13 mouse cellular contexts compared by ENCODE assay signal in genomic region chr13:10455323-10455722, GRCm38 (mm10).
DNase-seq lines count a peak whose midpoint lies in the region; ATAC-seq and TF ChIP-seq lines count a peak whose summit lies in the region.
"Had no signal": no experiment of that assay in that cellular context is flagged by ENCODE, and none has a peak within 500 bp of the region (broad histone marks: within the 10 kb centered on the region; RNA-seq: fewer than 3 reads in every experiment).

No protein-coding gene starts in this region.

- no peak overlapping the region for H3K4me2 ChIP-seq in hindbrain, postnatal 0 days (ENCODE audit: low read depth, low read length)
- H3K4me2 ChIP-seq in hindbrain, embryonic 11.5 days (replicated peaks; ENCODE audit: low read depth, low read length): no peak overlapping the region
- H3K4me2 ChIP-seq in lung, embryonic 14.5 days: no peak overlapping the region
- H3K4me2 ChIP-seq in liver, postnatal 0 days (ENCODE audit: low read depth, low read length): no peak overlapping the region
- H3K4me2 ChIP-seq: lung, embryonic 15.5 days had no signal

- peak; percentile 39 for TF ChIP-seq CTCF in hindbrain, postnatal 0 days (IDR thresholded peaks at IDR 0.05; ENCODE audit: low read depth)
- peak; percentile 39 for TF ChIP-seq CTCF in lung, embryonic 14.5 days (IDR thresholded peaks at IDR 0.05; ENCODE audit: low read depth)
- TF ChIP-seq CTCF in ES-Bruce4 (IDR thresholded peaks at IDR 0.05; ENCODE audit: low read depth, low read length): peak; percentile 20
- peak; percentile 39 for TF ChIP-seq CTCF in liver, postnatal 0 days (IDR thresholded peaks at IDR 0.05; ENCODE audit: low read depth)

- no peak for DNase-seq in hindbrain, postnatal 0 days (ENCODE audit: low spot score)
- DNase-seq in hindbrain, embryonic 11.5 days (ENCODE audit: low spot score): no peak
- DNase-seq in lung, embryonic 14.5 days: no peak
- no peak for DNase-seq in lung, adult 18-20 months
- DNase-seq in liver, postnatal 0 days: no peak
- DNase-seq in right cerebral cortex, postnatal 10 days (ENCODE audit: low spot score in 2 of 2): no peak
- no peak for DNase-seq in adrenal gland, adult 18-20 months (ENCODE audit: low spot score in 2 of 2)
- DNase-seq: cerebellum, adult 8-10 months; embryo, embryonic 11 days had no signal

- no peak overlapping the region for H3K4me3 ChIP-seq in hindbrain, postnatal 0 days (ENCODE audit: low read length)
- H3K4me3 ChIP-seq in hindbrain, embryonic 11.5 days (ENCODE audit: low read depth, low read length): no peak overlapping the region
- no peak overlapping the region for H3K4me3 ChIP-seq in lung, embryonic 14.5 days (ENCODE audit: low read depth, low read length)
- H3K4me3 ChIP-seq in ES-Bruce4 (ENCODE audit: low read depth, low read length): no peak overlapping the region
- H3K4me3 ChIP-seq in liver, postnatal 0 days (ENCODE audit: low read depth, low read length): no peak overlapping the region
- H3K4me3 ChIP-seq: erythroblast, embryonic 14.5 days; lung, embryonic 15.5 days had no signal

- no peak overlapping the region for H3K9ac ChIP-seq in hindbrain, postnatal 0 days (replicated peaks; ENCODE audit: low read length)
- H3K9ac ChIP-seq in hindbrain, embryonic 11.5 days (ENCODE audit: low read depth, low read length): no peak overlapping the region
- H3K9ac ChIP-seq in lung, embryonic 14.5 days: no peak overlapping the region
- H3K9ac ChIP-seq in ES-Bruce4 (ENCODE audit: low read depth, poor library complexity, severe bottlenecking): no peak overlapping the region
- H3K9ac ChIP-seq in liver, postnatal 0 days (replicated peaks): no peak overlapping the region
- H3K9ac ChIP-seq: lung, embryonic 15.5 days had no signal

- no peaks in the 10 kb centered on the region for H3K36me3 ChIP-seq in hindbrain, postnatal 0 days (ENCODE audit: insufficient read depth, low read length)
- H3K36me3 ChIP-seq in hindbrain, embryonic 11.5 days (ENCODE audit: control insufficient read depth, insufficient read depth, low read length): no peaks in the 10 kb centered on the region
- H3K36me3 ChIP-seq in lung, embryonic 14.5 days (ENCODE audit: insufficient read depth): no peaks in the 10 kb centered on the region
- H3K36me3 ChIP-seq in ES-Bruce4 (ENCODE audit: control insufficient read depth, insufficient read depth, low read length, poor library complexity, severe bottlenecking): no peaks in the 10 kb centered on the region
- H3K36me3 ChIP-seq in liver, postnatal 0 days (replicated peaks; ENCODE audit: insufficient read depth, low read length): no peaks in the 10 kb centered on the region
- H3K36me3 ChIP-seq: lung, embryonic 15.5 days had no signal

- no peaks in the 10 kb centered on the region for H3K27me3 ChIP-seq in hindbrain, postnatal 0 days (ENCODE audit: insufficient read depth, low read length)
- no peaks in the 10 kb centered on the region for H3K27me3 ChIP-seq in hindbrain, embryonic 11.5 days (ENCODE audit: control insufficient read depth, insufficient read depth, low read length)
- no peaks in the 10 kb centered on the region for H3K27me3 ChIP-seq in lung, embryonic 14.5 days (ENCODE audit: insufficient read depth, low read length)
- no peaks in the 10 kb centered on the region for H3K27me3 ChIP-seq in ES-Bruce4 (ENCODE audit: control insufficient read depth, insufficient read depth, low read length, poor library complexity, severe bottlenecking)
- no peaks in the 10 kb centered on the region for H3K27me3 ChIP-seq in liver, postnatal 0 days (ENCODE audit: insufficient read depth, low read length)
- H3K27me3 ChIP-seq: lung, embryonic 15.5 days had no signal

- no peak overlapping the region for H3K27ac ChIP-seq in hindbrain, postnatal 0 days
- no peak overlapping the region for H3K27ac ChIP-seq in hindbrain, embryonic 11.5 days (ENCODE audit: low read depth, low read length)
- no peak overlapping the region for H3K27ac ChIP-seq in lung, embryonic 14.5 days (ENCODE audit: low read depth)
- H3K27ac ChIP-seq in ES-Bruce4 (ENCODE audit: insufficient read depth, low read length): no peak overlapping the region
- no peak overlapping the region for H3K27ac ChIP-seq in liver, postnatal 0 days (ENCODE audit: low read depth)
- H3K27ac ChIP-seq: lung, embryonic 15.5 days had no signal

- no peak for TF ChIP-seq EP300 in ES-Bruce4 (IDR thresholded peaks at IDR 0.05; ENCODE audit: insufficient read depth, low read depth, low read length)
- TF ChIP-seq EP300 in liver, postnatal 0 days (IDR thresholded peaks at IDR 0.05; ENCODE audit: low read depth): no peak

- no peak for TF ChIP-seq POLR2A in ES-Bruce4 (IDR thresholded peaks at IDR 0.05; ENCODE audit: insufficient read depth, low read length)

- H3K4me1 ChIP-seq in hindbrain, postnatal 0 days (ENCODE audit: insufficient read depth, low read length): no peaks in the 10 kb centered on the region
- H3K4me1 ChIP-seq in hindbrain, embryonic 11.5 days (replicated peaks; ENCODE audit: control insufficient read depth, insufficient read depth, low read length): no peaks in the 10 kb centered on the region
- no peaks in the 10 kb centered on the region for H3K4me1 ChIP-seq in lung, embryonic 14.5 days (ENCODE audit: insufficient read depth)
- H3K4me1 ChIP-seq in ES-Bruce4 (ENCODE audit: control insufficient read depth, insufficient read depth, low read length): no peaks in the 10 kb centered on the region
- no peaks in the 10 kb centered on the region for H3K4me1 ChIP-seq in liver, postnatal 0 days (ENCODE audit: insufficient read depth)
- H3K4me1 ChIP-seq: lung, embryonic 15.5 days had no signal

- H3K9me3 ChIP-seq in hindbrain, postnatal 0 days (ENCODE audit: low read length): no peaks in the 10 kb centered on the region
- H3K9me3 ChIP-seq in hindbrain, embryonic 11.5 days (ENCODE audit: control insufficient read depth, low read length): no peaks in the 10 kb centered on the region
- no peaks in the 10 kb centered on the region for H3K9me3 ChIP-seq in lung, embryonic 14.5 days (ENCODE audit: low read depth, low read length)
- no peaks in the 10 kb centered on the region for H3K9me3 ChIP-seq in ES-Bruce4 (replicated peaks; ENCODE audit: control insufficient read depth, insufficient read depth, low read length, poor library complexity, severe bottlenecking)
- H3K9me3 ChIP-seq in liver, postnatal 0 days (ENCODE audit: low read length): no peaks in the 10 kb centered on the region; the same call in 1 of the 2 replicates
- H3K9me3 ChIP-seq: lung, embryonic 15.5 days had no signal

- 97% methylated on average over 6 of the region's 6 CpGs for WGBS in hindbrain, postnatal 0 days
- WGBS in hindbrain, embryonic 11.5 days: 87% methylated on average over 6 of the region's 6 CpGs
- 89% methylated on average over 6 of the region's 6 CpGs for WGBS in lung, embryonic 14.5 days
- 88% methylated on average over 6 of the region's 6 CpGs for WGBS in liver, postnatal 0 days (ENCODE audit: insufficient replicate concordance)

- no peak for ATAC-seq in hindbrain, postnatal 0 days
- no peak for ATAC-seq in hindbrain, embryonic 11.5 days (ENCODE audit: low FRiP score)
- no peak for ATAC-seq in lung, embryonic 14.5 days (ENCODE audit: insufficient read depth)
- ATAC-seq in liver, postnatal 0 days: no peak
- ATAC-seq: inflammation-experienced regulatory T-cells, adult 6 months had no signal
